Mouse (Mus musculus) kidney, adult 8-10 months (tissue): ENCODE data around the gene Gpx4.
"Not testable (repeated sequence)": the region's sequence is repeated elsewhere in the genome, so short reads cannot be mapped to it uniquely, and the experiment has no call there.

Experiments
- DNase-seq, 2 experiments: peaks; one replicate each; pipeline ENCODE4 v3.0.0; 2022

The Gpx4 gene

GRCm38 (mm10) chr10:80024229-80025043 is 22.5 kb upstream of the Gpx4 start:
- DNase-seq: no peak

- no peak for DNase-seq
Measured at GRCm38 (mm10) chr10:80025044-80025347, 22.0 kb upstream of the Gpx4 start.

DNA sequence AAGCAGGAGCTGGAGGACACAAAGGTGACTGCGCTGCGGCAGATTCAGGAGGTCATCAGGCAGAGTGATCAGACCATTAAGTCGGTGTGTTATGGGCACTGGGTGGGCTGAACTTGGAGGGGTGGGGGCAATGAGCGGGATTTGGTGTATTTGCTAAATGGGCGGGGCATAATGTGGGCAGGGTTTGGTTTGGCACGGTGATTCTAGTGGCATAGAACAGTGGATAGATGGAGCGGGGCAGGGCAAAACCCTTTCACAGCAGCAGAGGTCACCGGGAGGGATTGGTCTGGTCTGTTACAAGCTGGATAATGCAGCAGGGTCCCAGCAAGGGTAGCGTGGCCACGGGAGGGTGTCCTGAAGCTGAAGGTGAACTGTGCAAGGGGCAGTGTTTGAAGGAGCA is 21.5 kb upstream of the Gpx4 start:
- no peak for DNase-seq

- DNase-seq: no peak
Measured at GRCm38 (mm10) chr10:80025889-80026288, 21.1 kb upstream of the Gpx4 start.

DNA sequence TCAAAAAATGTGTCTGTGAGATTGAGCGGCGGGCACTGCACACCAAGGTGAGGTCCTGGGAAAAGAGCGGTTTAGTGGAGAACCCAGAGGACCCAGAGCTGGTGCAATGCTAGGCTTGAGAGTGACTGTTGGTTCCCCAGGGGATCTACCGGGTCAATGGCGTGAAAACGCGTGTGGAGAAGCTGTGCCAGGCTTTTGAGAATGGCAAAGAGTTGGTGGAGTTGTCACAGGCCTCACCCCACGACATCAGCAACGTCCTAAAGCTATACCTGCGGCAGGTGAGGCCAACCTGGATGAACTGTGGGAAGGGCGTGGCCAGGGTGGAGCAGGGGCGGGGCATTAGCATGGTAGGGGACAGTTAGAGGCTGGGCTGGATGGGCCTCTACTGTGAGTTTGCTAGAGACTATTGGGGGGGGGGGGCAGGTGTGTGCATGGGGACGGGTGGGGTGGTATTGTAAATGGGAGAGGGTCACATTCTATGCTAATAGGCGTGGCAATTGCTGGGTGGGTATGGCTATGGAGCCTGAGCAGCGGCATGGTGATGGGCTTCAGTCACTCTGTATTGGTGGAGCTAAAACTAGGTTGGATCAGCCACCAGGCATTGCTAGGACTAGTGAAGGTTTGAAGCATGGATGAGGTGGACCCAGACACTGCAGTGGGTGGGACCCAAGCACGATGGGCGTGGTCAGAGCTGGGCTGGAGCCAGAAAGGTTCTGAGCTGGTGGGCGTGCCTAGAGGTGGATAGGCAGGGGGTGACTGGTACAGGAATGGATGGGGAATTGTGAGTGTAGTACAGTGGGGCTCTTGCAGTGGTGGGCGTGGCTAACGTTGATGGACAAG is 19.1 kb upstream of the Gpx4 start:
- DNase-seq: no peak

- no peak for DNase-seq
Measured at GRCm38 (mm10) chr10:80028521-80028846, 18.5 kb upstream of the Gpx4 start.

DNA sequence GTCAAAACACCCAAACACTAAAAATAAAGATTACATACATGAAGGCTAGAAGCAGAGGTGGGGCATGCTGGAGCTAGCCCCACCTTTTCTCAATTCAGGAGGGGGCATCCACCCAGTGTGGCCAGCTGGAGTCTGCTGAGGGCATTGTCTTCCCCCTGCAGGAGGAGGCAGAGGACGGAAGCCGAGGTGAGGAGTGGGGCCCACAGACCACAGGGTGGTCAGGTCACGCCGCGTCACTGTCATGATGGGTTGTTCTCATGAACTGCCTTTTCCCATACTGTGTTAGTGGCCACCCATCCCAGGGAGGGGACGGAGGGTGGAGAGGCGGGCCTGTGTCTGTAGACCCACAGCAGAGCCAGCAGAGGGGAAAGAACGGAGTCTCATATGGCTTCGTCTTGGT is 16.8 kb upstream of the Gpx4 start:
- DNase-seq: no peak

DNA sequence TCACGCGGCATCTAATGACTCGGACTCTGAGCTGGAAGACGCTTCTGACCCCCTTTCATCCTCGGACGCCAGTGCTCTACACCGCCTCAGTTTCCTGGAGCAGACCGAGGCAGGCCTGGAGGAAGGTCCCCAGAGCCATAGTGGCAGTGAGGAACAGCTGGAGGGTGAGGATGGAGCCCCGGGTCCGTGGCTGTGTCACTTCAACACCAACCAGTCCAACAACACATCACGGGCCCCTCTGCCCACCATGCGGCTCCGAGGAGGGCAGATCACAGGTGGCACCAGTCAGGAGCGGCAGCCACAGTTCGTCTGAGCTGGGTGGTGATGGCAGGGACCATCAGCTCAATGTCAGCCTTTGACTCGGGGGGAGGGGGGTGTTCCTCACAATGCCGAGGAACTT is 16.2 kb upstream of the Gpx4 start:
- no peak for DNase-seq

GRCm38 (mm10) chr10:80032799-80033480 is 14.0 kb upstream of the Gpx4 start:
- DNase-seq: peak in 1 of 2 experiments; percentile 48

- peak in 1 of 2 experiments; percentile 59 for DNase-seq
Measured at GRCm38 (mm10) chr10:80033511-80034391, 13.2 kb upstream of the Gpx4 start.

GRCm38 (mm10) chr10:80035148-80035547 is 11.8 kb upstream of the Gpx4 start:
- no peak for DNase-seq

DNA sequence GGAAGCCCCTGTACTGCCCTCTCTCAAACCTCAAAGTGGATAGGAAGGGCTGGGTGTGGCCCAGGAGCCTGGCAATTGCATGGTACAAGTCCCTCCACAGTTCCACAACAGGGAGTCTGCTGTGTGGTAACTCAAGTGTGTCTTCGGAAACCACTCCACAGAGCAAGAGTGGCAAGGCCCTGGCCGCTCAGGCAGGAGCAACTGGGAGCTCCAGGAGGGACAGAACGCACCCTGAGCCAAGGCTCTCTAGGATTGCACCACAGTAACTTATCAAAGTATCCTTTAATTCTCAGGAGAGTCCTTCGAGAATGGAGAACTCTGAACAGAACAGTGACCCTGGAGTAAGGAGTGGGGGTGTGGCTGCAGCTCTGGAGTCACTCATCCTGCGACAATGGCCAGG is 11.3 kb upstream of the Gpx4 start:
- DNase-seq: no peak

DNA sequence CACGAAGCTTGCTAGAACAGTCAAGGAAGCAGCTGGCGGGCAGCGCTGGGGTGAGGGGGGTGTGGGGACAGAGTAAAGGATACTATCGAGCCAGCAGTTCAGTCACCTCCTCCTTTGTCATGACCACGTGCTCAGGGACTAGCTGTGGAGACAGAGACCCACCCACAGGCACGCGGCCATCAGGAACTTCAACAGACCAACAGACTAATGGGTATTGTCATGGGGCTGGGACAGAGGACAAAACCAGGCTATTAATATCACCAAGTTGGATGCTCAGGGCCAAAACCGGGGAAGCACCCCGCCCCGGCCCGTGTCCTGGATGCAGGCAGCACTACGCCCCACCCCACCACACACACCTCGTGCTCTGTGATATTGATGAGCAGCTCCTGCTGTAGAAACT is 10.1 kb upstream of the Gpx4 start:
- DNase-seq: no peak

GRCm38 (mm10) chr10:80039559-80039979 is 7.4 kb upstream of the Gpx4 start, which contains the start of gene Polr2e:
Gene Polr2e (minus strand): TSS chr10:80039795.
- DNase-seq: peak; percentile 97 to 98

DNA sequence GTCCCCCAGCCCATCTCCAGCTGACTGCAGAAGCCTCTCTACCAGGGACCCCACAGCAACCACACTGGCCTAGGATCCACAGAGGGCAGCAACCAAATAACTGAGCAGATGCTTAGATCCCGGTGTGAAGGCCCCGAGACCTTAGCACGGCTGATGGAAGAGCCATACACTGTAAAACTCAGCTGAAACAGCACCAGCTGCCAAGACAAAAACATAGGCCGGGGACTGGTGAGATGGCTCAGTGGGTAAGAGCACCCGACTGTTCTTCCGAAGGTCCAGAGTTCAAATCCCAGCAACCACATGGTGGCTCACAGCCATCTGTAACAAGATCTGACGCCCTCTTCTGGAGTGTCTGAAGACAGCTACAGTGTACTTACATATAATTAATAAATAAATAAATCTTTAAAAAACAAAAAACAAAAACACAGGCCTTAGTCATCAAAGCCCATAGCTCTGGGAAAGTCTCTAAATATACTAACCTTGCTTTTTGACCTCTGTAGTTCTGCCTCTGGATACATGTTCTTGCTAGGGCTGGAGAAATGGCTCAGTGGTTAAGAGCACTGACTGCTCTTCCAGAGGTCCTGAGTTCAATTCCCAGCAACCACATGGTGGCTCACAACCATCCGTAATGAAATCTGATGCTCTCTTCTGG is 5.4 kb upstream of the Gpx4 start:
- DNase-seq: not testable (repeated sequence)

DNA sequence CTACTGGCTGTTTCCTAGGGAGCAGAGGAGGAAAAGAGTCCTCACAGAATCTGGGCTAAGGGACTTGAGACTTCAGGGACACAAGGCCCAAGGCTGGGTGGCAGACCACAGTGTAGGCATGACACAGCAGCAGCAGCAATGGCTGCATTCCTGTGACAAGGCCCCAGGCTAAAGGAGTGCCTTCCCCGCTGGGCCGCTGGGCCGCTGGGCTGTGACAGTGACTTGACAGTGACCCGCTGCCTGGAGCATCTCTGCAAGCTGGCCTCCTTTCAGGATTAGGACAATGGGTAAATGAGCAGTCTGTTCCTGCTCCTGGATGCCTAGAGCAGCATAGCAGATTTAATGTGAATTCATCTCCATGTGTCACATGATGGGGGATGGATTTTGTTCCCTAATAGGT is 2.9 kb upstream of the Gpx4 start:
- DNase-seq: no peak

- not testable (repeated sequence) for DNase-seq
Measured at GRCm38 (mm10) chr10:80045364-80045763, 1.6 kb upstream of the Gpx4 start.

DNA sequence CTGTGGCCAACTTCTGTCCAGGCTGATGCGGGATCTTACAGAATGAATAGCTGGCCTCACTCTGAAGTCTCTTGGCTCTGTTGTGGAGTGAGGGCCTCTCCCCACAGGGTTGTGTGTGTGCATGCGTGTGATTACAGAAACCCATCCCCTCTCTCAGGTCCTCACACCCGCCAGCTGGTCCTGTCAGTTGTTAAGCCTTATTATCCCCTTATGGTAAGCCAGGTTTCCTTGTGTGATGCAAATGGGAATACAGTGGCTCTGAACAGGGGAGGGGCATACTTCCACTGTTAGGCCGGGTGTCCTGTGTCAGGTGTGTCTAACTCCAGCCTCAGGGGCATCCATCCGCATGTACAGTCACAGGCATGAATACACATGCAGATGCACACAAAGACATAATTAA is 1.2 kb upstream of the Gpx4 start:
- DNase-seq: no peak

- DNase-seq: no peak
Measured at GRCm38 (mm10) chr10:80048396-80048795, 1.4 kb downstream of the Gpx4 start.

- DNase-seq: no peak
Measured at GRCm38 (mm10) chr10:80048834-80049233, 1.9 kb downstream of the Gpx4 start.

DNA sequence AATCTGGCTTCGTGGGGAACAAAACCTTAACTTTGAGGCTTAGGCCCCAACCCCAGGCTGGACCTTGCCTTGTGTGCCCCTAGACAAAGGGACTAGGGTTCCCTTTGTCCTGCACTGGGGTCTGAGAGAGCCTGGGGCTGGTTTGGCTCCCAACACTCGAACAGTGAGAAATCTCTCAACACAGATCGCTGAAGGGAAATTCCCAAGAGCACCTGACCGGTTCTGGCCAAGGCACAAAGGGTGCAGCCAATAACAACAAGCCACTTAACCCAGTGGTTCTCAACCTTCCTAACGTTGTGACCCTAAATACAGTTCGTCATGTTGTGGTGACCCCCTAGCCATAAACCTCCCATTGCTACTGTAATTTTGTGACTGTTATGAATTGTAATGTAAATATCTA is 3.3 kb downstream of the Gpx4 start:
- DNase-seq: no peak
